Mouse (Mus musculus): ENCODE measurements around the gene Ckm.

- TF ChIP-seq CTCF (IDR thresholded peaks at IDR 0.05; ENCODE audit: control insufficient read depth, insufficient read depth, low read length) (no peak), POLR2A (IDR thresholded peaks at IDR 0.05; ENCODE audit: borderline replicate concordance, control insufficient read depth, low read depth, low read length) (no peak)
Measured at GRCm38 (mm10) chr7:19466602-19467145, 62.1 kb downstream of the Ckm start.

Measured in bone marrow, adult 2 months (tissue).